Mouse (Mus musculus) T-helper 17 cell (primary cell): ENCODE measurements around the gene Diras1.

Source experiments
- in situ Hi-C, 2 experiments: fragments of 300-600 bp; cut with MboI, MseI; formaldehyde crosslinking; loops; 1 replicate in 1 of 2; 2 replicates in 1 of 2; pipeline ENCODE4 v1.15.1; 2025; ENCODE audit warnings: high pct_unique_total_duplicates in 2 of 2

Diras1 gene

GRCm38 (mm10) chr10:80999362-81000196 lies 25.9 kb downstream of the Diras1 start:
- in situ Hi-C loops = loop anchor here (5.0 to 10.0 kb wide), 3 partner anchors 192 to 255 kb away; partner anchors contain the start of genes Amh (in 1 of the 2) and Ap3d1 (in 1 of the 2)

- in situ Hi-C loops = loop anchor here (5.0 to 10.0 kb wide), 3 partner anchors 191 to 254 kb away; partner anchors contain the start of genes Amh (in 1 of the 2) and Ap3d1 (in 1 of the 2)
Measured at GRCm38 (mm10) chr10:80998778-80999177, 26.7 kb downstream of the Diras1 start.

GRCm38 (mm10) chr10:80998021-80998420 lies 27.4 kb downstream of the Diras1 start:
- in situ Hi-C loops = loop anchor here (5.0 to 10.0 kb wide), 3 partner anchors 191 to 253 kb away; partner anchors contain the start of genes Amh (in 1 of the 2) and Ap3d1 (in 1 of the 2)

- in situ Hi-C loops = loop anchor here (5.0 to 10.0 kb wide), 3 partner anchors 190 to 253 kb away; partner anchors contain the start of genes Amh (in 1 of the 2) and Ap3d1 (in 1 of the 2)
Measured at GRCm38 (mm10) chr10:80997332-80997731, 28.1 kb downstream of the Diras1 start.

GRCm38 (mm10) chr10:80996501-80996900 lies 29.0 kb downstream of the Diras1 start:
- in situ Hi-C loops = loop anchor here (5.0 to 10.0 kb wide), 3 partner anchors 189 to 252 kb away; partner anchors contain the start of genes Amh (in 1 of the 2) and Ap3d1 (in 1 of the 2)

- in situ Hi-C loops = loop anchor here (5.0 to 10.0 kb wide), 3 partner anchors 188 to 250 kb away; partner anchors contain the start of genes Amh (in 1 of the 2) and Ap3d1 (in 1 of the 2)
Measured at GRCm38 (mm10) chr10:80995091-80995632, 30.3 kb downstream of the Diras1 start.

- in situ Hi-C loops = loop anchor here (5.0 to 10.0 kb wide), 7 partner anchors 67 to 250 kb away; partner anchors contain the start of genes Amh (in 1 of the 2), Ap3d1 (in 1 of the 2) and Jsrp1 (in 1 of the 2)
Measured at GRCm38 (mm10) chr10:80994621-80995020, 30.8 kb downstream of the Diras1 start.

- in situ Hi-C loops = loop anchor here (5.0 to 10.0 kb wide), 5 partner anchors 66 to 248 kb away; partner anchors contain the start of genes Ap3d1 (in 1 of the 2) and Jsrp1 (in 1 of the 2)
Measured at GRCm38 (mm10) chr10:80993276-80993675, 32.2 kb downstream of the Diras1 start.

GRCm38 (mm10) chr10:80991945-80992344 lies 33.5 kb downstream of the Diras1 start:
- in situ Hi-C loops = loop anchor here (5.0 to 10.0 kb wide), 5 partner anchors 65 to 247 kb away; partner anchors contain the start of genes Ap3d1 (in 1 of the 2) and Jsrp1 (in 1 of the 2)

- in situ Hi-C loops = loop anchor here (5.0 to 10.0 kb wide), 5 partner anchors 64 to 246 kb away; partner anchors contain the start of genes Ap3d1 (in 1 of the 2) and Jsrp1 (in 1 of the 2)
Measured at GRCm38 (mm10) chr10:80991007-80991406, 34.5 kb downstream of the Diras1 start.

GRCm38 (mm10) chr10:80990406-80990805 lies 35.1 kb downstream of the Diras1 start:
- in situ Hi-C loops = loop anchor here (5.0 to 10.0 kb wide), 5 partner anchors 63 to 246 kb away; partner anchors contain the start of genes Ap3d1 (in 1 of the 2) and Jsrp1 (in 1 of the 2)

GRCm38 (mm10) chr10:80989854-80990253 lies 35.6 kb downstream of the Diras1 start:
- in situ Hi-C loops = loop anchor here (5.0 to 10.0 kb wide), 5 partner anchors 63 to 245 kb away; partner anchors contain the start of genes Ap3d1 (in 1 of the 2) and Jsrp1 (in 1 of the 2)

- in situ Hi-C loops = no loop called here
Measured at GRCm38 (mm10) chr10:80989446-80989845, 36.0 kb downstream of the Diras1 start.

- in situ Hi-C loops = no loop called here
Measured at GRCm38 (mm10) chr10:80987709-80988441, 37.6 kb downstream of the Diras1 start.

- in situ Hi-C loops = no loop called here
Measured at GRCm38 (mm10) chr10:80986754-80987153, 38.7 kb downstream of the Diras1 start.

- in situ Hi-C loops = no loop called here
Measured at GRCm38 (mm10) chr10:80985970-80986701, 39.3 kb downstream of the Diras1 start.

- in situ Hi-C loops = no loop called here
Measured at GRCm38 (mm10) chr10:80985241-80985969, 40.1 kb downstream of the Diras1 start.

GRCm38 (mm10) chr10:80984223-80984622 lies 41.2 kb downstream of the Diras1 start:
- in situ Hi-C loops = no loop called here

- in situ Hi-C loops = no loop called here
Measured at GRCm38 (mm10) chr10:80982381-80982780, 43.1 kb downstream of the Diras1 start.
